Mouse (Mus musculus): ENCODE results near the gene Yipf4.

Yipf4 gene

DNA sequence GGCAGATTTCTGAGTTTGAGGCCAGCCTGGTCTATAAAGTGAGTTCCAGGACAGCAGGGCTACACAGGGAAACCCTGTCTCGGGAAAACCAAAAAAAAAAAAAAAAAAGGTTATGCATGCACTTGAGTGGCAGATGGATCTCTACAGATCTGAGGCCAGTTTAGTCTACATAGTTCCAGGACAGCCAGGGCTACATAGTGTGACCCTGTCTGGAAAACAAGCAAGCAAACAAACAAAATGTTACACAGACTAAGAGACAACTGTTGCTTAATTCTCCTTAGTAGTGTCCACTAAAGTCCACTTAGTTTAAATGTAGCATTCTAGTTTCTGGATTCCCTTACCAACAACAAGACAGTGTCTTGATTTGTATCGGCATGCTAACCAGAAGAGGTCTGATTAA is 36.8 kb downstream of the Yipf4 start:
- no peak for DNase-seq (ENCODE audit: extremely low spot score)

GRCm38 (mm10) chr17:74526806-74527653 is 37.7 kb downstream of the Yipf4 start:
- DNase-seq (ENCODE audit: extremely low spot score): no peak

- DNase-seq (ENCODE audit: extremely low spot score): peak; percentile 100
Observed at GRCm38 (mm10) chr17:74527729-74528607, 38.7 kb downstream of the Yipf4 start, which contains the start of gene Birc6. Birc6 (plus strand) TSS chr17:74528295.

- peak; percentile 56 for DNase-seq (ENCODE audit: extremely low spot score)
Observed at GRCm38 (mm10) chr17:74528648-74529532, 39.6 kb downstream of the Yipf4 start.

- no peak for DNase-seq (ENCODE audit: extremely low spot score)
Observed at GRCm38 (mm10) chr17:74529533-74529824, 40.2 kb downstream of the Yipf4 start.

- no peak for DNase-seq (ENCODE audit: extremely low spot score)
Observed at GRCm38 (mm10) chr17:74534971-74535370, 45.7 kb downstream of the Yipf4 start.

- no peak for DNase-seq (ENCODE audit: extremely low spot score)
Observed at GRCm38 (mm10) chr17:74537526-74537925, 48.2 kb downstream of the Yipf4 start.

GRCm38 (mm10) chr17:74543615-74544014 is 54.3 kb downstream of the Yipf4 start:
- no peak for DNase-seq (ENCODE audit: extremely low spot score)

Data from embryo, embryonic 9.5 days (tissue).